Mouse (Mus musculus) liver, postnatal 0 days (tissue): ENCODE measurements around the gene Nudt3. TPM values are rescaled to one million over a fixed set of nuclear protein-coding genes. Genes with fewer than 3 reads are reported as not detected.
A peak's percentile ranks its signal among the peaks of the same experiment; 100 is the strongest.

Source experiments
- ATAC-seq: fragments of 200-750 bp; cut with Nextera tagmentation; 2 replicates; pipeline ENCODE4 v1.8.0; 2017; ENCODE audit warnings: mild to moderate bottlenecking, moderate library complexity
- DNase-seq: peaks from one replicate; pipeline ENCODE4 v3.0.0-alpha.2; 2016
- H3K27ac ChIP-seq: fragments of 300-500 bp; sonication (generic); 2 replicates; pipeline ENCODE4 v1.5.1; 2014; ENCODE audit warnings: antibody characterized with exemption, moderate library complexity, mild to moderate bottlenecking, low read depth
- H3K27me3 ChIP-seq: fragments of 300-500 bp; sonication (generic); 2 replicates; pipeline ENCODE4 v1.6.1; 2014; ENCODE audit warnings: low read length, control low read depth, mixed read lengths; ENCODE audit not compliant: insufficient read depth
- H3K36me3 ChIP-seq: fragments of 300-500 bp; sonication (generic); replicated peaks from 2 replicates; pipeline ENCODE4 v1.6.1; 2014; ENCODE audit warnings: mild to moderate bottlenecking, control low read depth, low read length, moderate library complexity, mixed read lengths; ENCODE audit not compliant: insufficient read depth
- H3K4me1 ChIP-seq: fragments of 300-500 bp; sonication (generic); 2 replicates; pipeline ENCODE4 v1.6.1; 2014; ENCODE audit warnings: antibody characterized with exemption, mild to moderate bottlenecking, control low read depth; ENCODE audit not compliant: insufficient read depth
- H3K4me2 ChIP-seq: fragments of 300-500 bp; sonication (generic); 2 replicates; pipeline ENCODE4 v1.6.1; 2014; ENCODE audit warnings: low read depth, mild to moderate bottlenecking, low read length, moderate library complexity, mixed read lengths
- H3K4me3 ChIP-seq: fragments of 300-500 bp; sonication (generic); 2 replicates; pipeline ENCODE4 v1.5.1; 2014; ENCODE audit warnings: low read depth, low read length
- H3K9ac ChIP-seq: fragments of 300-500 bp; sonication (generic); replicated peaks from 2 replicates; pipeline ENCODE4 v1.6.1; 2014; ENCODE audit warnings: mild to moderate bottlenecking, moderate library complexity
- H3K9me3 ChIP-seq: fragments of 300-500 bp; sonication (generic); 2 replicates; pipeline ENCODE4 v1.6.1; 2016; ENCODE audit warnings: mild to moderate bottlenecking, control low read depth, low read length, mixed read lengths
- CTCF ChIP-seq: sonication (generic); IDR thresholded peaks from 2 replicates; pipeline ENCODE4 v1.5.1; 2016; ENCODE audit warnings: antibody characterized with exemption, low read depth
- EP300 ChIP-seq: IDR thresholded peaks from 2 replicates; pipeline ENCODE4 v1.6.1; 2016; ENCODE audit warnings: antibody characterized with exemption, low read depth, mild to moderate bottlenecking
- WGBS: fragments of 180-500 bp; shearing (Covaris S2); extraction: QIAGEN DNeasy Blood & Tissue Kit; methylation state at CpG from one replicate; pipeline ENCODE4 v1.1.7; 2014; ENCODE audit not compliant: insufficient replicate concordance; 5-methylcytosine and 5-hydroxymethylcytosine counted together
- polyA plus RNA-seq: library from polyadenylated mRNA; unstranded; fragments of >200 nt; fragmentation: Nextera tagmentation; extraction: Ambion mirVana; gene quantifications from 2 replicates; pipeline ENCODE4 v1.2.1, GENCODE M21; 2015

Gene Nudt3
- polyA plus RNA-seq, 1 experiment from 2014 or later, result 17.9 TPM

GRCm38 (mm10) chr17:27655089-27656010 is 32.1 kb upstream of the Nudt3 start, which contains the start of gene Pacsin1:
Gene Pacsin1, plus strand, starts transcription at chr17:27655509.
- TF ChIP-seq CTCF (no peak), EP300 (no peak)
- Histone ChIP-seq H3K4me1 (peaks cover 7% of the 10 kb centered on the region), H3K4me3 (peak within 1 kb of the TSS; percentile 41), H3K9ac (no peak within 1 kb of the TSS), H3K9me3 (no peaks in the 10 kb centered on the region), H3K36me3 (no peaks in the 10 kb centered on the region), H3K4me2 (peak within 1 kb of the TSS; percentile 64), H3K27me3 (peaks cover 31% of the 10 kb centered on the region), H3K27ac (no peak within 1 kb of the TSS)
- 3% methylated on average over 58 of the region's 65 CpGs for whole genome bisulfite sequencing
- peak; percentile 37 for DNase-seq
- ATAC-seq, result no peak

- H3K4me1 ChIP-seq, result peaks cover 7% of the 10 kb centered on the region
- no peaks in the 10 kb centered on the region for H3K36me3 ChIP-seq
- peaks cover 31% of the 10 kb centered on the region for H3K27me3 ChIP-seq
- WGBS, result 51% methylated on average over 10 of the region's 10 CpGs
- ATAC-seq (no peak), DNase-seq (no peak)
- no peak overlapping the region for H3K4me3 ChIP-seq
- no peaks in the 10 kb centered on the region for H3K9me3 ChIP-seq
- TF ChIP-seq EP300, result no peak
- TF ChIP-seq CTCF, result no peak
- H3K27ac ChIP-seq, result no peak overlapping the region
- no peak overlapping the region for H3K4me2 ChIP-seq
- no peak overlapping the region for H3K9ac ChIP-seq
Observed at GRCm38 (mm10) chr17:27653253-27653959, 30.1 kb upstream of the Nudt3 start.

GRCm38 (mm10) chr17:27652046-27652790 is 28.9 kb upstream of the Nudt3 start:
- no peak overlapping the region for H3K9ac ChIP-seq
- DNase-seq (no peak), ATAC-seq (no peak)
- H3K9me3 ChIP-seq, result no peaks in the 10 kb centered on the region
- no peak overlapping the region for H3K27ac ChIP-seq
- H3K36me3 ChIP-seq, result no peaks in the 10 kb centered on the region
- no peak overlapping the region for H3K4me2 ChIP-seq
- H3K4me3 ChIP-seq, result no peak overlapping the region
- H3K4me1 ChIP-seq, result peaks cover 7% of the 10 kb centered on the region
- peaks cover 31% of the 10 kb centered on the region for H3K27me3 ChIP-seq
- WGBS, result 59% methylated on average over 23 of the region's 23 CpGs
- TF ChIP-seq CTCF (no peak), EP300 (no peak)

GRCm38 (mm10) chr17:27650586-27650985 is 27.3 kb upstream of the Nudt3 start:
- peak overlapping the region; percentile 38; the same call in 1 of the 2 replicates for H3K4me2 ChIP-seq
- no peak overlapping the region for H3K9ac ChIP-seq
- ATAC-seq (peak; percentile 90), DNase-seq (peak; percentile 70)
- TF ChIP-seq CTCF (no peak), EP300 (no peak)
- no peaks in the 10 kb centered on the region for H3K36me3 ChIP-seq
- H3K27me3 ChIP-seq, result peaks cover 15% of the 10 kb centered on the region
- 66% methylated on average over 13 of the region's 13 CpGs for WGBS
- H3K4me3 ChIP-seq, result no peak overlapping the region
- H3K4me1 ChIP-seq, result peaks cover 7% of the 10 kb centered on the region
- H3K9me3 ChIP-seq, result no peaks in the 10 kb centered on the region
- H3K27ac ChIP-seq, result no peak overlapping the region; the same call in 1 of the 2 replicates

GRCm38 (mm10) chr17:27650160-27650559 is 26.9 kb upstream of the Nudt3 start:
- peaks cover 2% of the 10 kb centered on the region for H3K4me1 ChIP-seq
- H3K9me3 ChIP-seq, result no peaks in the 10 kb centered on the region
- peak overlapping the region; percentile 38; the same call in 1 of the 2 replicates for H3K4me2 ChIP-seq
- H3K4me3 ChIP-seq, result no peak overlapping the region
- H3K9ac ChIP-seq, result no peak overlapping the region
- H3K36me3 ChIP-seq, result no peaks in the 10 kb centered on the region
- DNase-seq (peak; percentile 79), ATAC-seq (peak; percentile 85)
- TF ChIP-seq EP300 (no peak), CTCF (peak; percentile 97)
- WGBS, result 8% methylated on average over 12 of the region's 12 CpGs
- H3K27me3 ChIP-seq, result peaks cover 10% of the 10 kb centered on the region
- no peak overlapping the region for H3K27ac ChIP-seq

- H3K4me3 ChIP-seq, result no peak overlapping the region
Observed at GRCm38 (mm10) chr17:27645807-27646206, 22.5 kb upstream of the Nudt3 start.

More at GRCm38 (mm10) chr17:27645807-27646206, 22.5 kb upstream of the Nudt3 start:
- no peaks in the 10 kb centered on the region for H3K4me1 ChIP-seq
- no peak overlapping the region for H3K27ac ChIP-seq
- H3K27me3 ChIP-seq, result no peaks in the 10 kb centered on the region
- H3K36me3 ChIP-seq, result no peaks in the 10 kb centered on the region
- H3K9ac ChIP-seq, result no peak overlapping the region
- DNase-seq (no peak), ATAC-seq (no peak)
- H3K4me2 ChIP-seq, result no peak overlapping the region
- WGBS, result 53% methylated on average over 7 of the region's 7 CpGs
- H3K9me3 ChIP-seq, result no peaks in the 10 kb centered on the region
- TF ChIP-seq CTCF (no peak), EP300 (no peak)
